Mouse (Mus musculus) cerebellum, postnatal 4 days (tissue): Measurements from ENCODE around the gene Them4.
"Not testable (repeated sequence)": the region's sequence is repeated elsewhere in the genome, so short reads cannot be mapped to it uniquely, and the experiment has no call there.

Experiments used
- DNase-seq, 2 experiments: peaks; one replicate each; pipeline ENCODE4 v3.0.0; 2022; ENCODE audit warnings: low spot score in 2 of 2, mixed read lengths in 1 of 2

Them4 gene

GRCm38 (mm10) chr3:94309633-94310363 lies at the start of gene Them4:
Gene Them4, plus strand, starts transcription at chr3:94310089.
- DNase-seq: peak; percentile 76 to 85

DNA sequence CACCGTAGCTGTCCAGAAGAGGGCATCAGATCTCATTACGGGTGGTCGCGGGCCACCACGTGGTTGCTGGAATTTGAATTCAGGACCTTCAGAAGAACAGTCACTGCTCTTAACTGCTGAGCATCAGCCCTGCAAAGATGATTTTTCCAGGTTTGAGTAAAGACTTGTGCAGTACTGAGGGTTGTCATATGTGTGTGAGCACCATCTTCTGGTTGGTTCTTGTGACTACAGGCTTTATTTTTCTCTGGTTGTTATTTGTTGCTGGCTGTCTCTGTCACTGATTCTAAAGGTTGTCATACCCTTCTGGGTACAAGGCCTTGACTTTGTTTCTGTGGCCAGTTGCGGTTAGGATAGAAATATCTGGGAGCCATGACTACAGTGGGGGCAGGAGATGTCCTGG lies 49.3 kb upstream of the Them4 start:
- no peak for DNase-seq

GRCm38 (mm10) chr3:94263736-94264135 lies 46.2 kb upstream of the Them4 start, which contains the start of gene Gm4778:
Gene Gm4778, plus strand, starts transcription at chr3:94264036.
- not testable (repeated sequence) for DNase-seq

GRCm38 (mm10) chr3:94275991-94276390 lies 33.9 kb upstream of the Them4 start:
- DNase-seq: no peak

- no peak for DNase-seq
These were observed 4.4 kb upstream of the Them4 start for GRCm38 (mm10) chr3:94305457-94305856.

GRCm38 (mm10) chr3:94306975-94307374 lies 2.9 kb upstream of the Them4 start:
- DNase-seq: no peak

DNA sequence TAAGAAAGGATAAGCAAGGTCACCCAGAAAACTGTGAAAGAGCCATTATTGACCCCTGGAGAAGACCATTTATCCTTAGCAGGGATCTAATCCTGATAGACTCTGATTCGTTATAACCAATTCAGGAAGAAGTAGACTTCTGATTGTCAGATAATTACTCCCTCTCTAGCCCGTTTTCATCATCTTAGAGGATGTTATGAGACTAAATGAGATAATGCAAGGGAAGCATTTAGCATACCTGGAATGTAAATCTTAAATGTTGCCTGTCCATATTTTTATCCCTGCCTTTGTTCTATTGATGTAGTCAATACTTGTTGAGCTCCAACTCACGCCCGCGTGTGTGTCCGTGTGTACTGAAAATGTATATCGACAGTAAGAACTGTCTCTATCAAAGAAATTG lies 602 bp downstream of the Them4 start:
- DNase-seq: no peak

DNA sequence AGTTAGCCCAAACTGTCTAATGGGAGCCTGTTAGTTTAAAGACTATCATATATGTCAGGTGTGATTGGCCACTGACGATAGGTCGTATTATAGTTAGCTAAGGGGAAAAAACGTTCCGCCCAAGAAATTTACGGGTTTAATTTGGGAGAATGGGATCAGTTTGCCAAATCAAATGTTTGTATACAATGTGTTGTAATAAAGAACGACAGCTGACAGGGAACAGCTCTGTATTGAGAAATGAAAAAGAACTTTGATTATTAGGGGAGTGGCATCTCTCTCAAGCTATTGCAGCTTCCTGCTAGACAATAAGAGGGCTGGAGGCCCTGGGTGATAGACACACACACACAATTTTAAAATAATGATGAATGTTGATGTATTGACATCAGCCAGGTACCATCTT lies 1.0 kb downstream of the Them4 start:
- DNase-seq: no peak

DNA sequence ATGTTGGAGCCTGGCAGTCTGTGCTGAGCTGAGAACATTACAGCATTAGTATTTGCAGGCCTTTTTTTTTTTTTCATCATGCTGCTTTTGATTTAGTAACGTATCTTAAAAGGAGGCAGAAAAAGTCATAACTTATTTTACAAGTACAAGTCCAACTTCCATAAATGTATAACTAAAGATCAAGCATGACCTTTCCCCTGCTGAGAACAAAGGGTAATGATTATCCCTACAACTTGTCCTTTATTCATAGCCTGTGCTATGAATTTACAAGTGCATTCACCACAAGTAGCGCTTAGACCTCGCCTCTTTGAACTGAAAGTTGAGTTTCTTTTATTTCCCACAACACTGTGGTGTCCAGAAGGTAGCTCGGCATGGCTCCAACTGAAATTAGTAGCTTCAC lies 1.5 kb downstream of the Them4 start:
- no peak for DNase-seq

DNA sequence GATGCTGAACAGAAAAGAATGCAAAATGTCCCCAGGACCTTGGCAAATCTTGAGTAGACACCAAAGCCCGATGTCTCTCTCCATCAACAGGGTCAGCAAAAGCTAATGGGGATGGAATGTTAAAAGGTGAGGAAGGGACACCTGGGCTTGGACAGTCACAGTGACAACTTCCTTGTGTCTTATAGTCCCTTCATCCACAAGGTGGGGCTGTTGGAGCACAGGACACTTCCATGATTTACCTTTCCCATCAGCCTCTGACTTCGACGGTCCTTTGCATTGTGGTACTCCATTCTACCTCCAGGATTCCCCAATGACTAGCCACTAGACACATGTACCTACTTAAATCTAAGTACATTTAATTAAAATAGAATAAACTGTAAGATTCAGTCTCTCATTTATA lies 18.8 kb downstream of the Them4 start:
- no peak for DNase-seq

GRCm38 (mm10) chr3:94334442-94334841 lies 24.6 kb downstream of the Them4 start:
- DNase-seq: no peak

GRCm38 (mm10) chr3:94338522-94338921 lies 28.6 kb downstream of the Them4 start:
- no peak for DNase-seq

DNA sequence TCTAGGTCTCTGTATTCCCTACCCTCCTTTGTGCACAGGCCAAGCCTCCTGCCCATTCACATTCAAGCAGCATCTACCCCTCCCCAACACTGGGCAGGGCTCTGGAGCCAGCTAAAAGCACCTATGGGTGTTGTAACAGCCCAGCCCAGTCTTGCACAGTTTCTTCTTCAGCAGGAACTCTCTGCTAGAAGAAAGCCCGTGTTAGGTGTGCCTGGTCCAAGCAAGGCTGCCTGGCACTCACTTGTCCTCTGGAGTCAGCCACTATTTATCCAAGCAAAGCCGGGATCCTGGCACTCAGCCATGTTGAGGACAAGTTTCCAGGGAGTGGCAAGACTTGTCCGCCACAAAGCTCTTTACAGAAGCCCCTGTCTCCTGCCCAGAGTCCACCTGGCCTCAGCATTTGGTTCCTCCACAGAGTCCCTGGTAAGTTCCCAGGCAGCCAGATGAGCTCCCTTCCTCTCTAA lies 32.1 kb downstream of the Them4 start, which contains the start of gene Them5:
Them5 (plus strand) TSS at position 141 of the 464 bp plus-strand sequence.
- DNase-seq: peak in 1 of 2 experiments; percentile 57

- DNase-seq: no peak
These were observed 32.7 kb downstream of the Them4 start for GRCm38 (mm10) chr3:94342552-94342951.

DNA sequence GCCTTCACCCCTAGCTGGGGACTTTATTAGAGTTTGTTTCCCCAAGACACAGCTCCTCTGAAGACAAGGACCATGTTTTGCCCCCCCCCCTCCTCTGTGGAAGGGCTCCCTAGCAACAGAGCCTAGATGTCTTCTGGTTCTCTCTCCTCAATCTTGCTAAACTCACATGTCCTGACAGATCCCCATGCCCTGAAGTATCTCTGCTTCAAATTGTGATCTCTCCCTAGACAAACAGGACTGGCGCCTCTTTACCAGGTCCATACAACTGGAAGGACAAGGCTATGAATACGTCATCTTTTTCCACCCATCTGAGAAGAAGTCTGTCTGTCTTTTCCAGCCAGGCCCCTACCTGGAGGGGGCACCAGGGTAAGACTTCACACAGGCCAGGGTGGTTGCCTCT lies 34.3 kb downstream of the Them4 start:
- DNase-seq: no peak

GRCm38 (mm10) chr3:94344897-94345296 lies 35.0 kb downstream of the Them4 start:
- no peak for DNase-seq

GRCm38 (mm10) chr3:94348146-94348545 lies 38.3 kb downstream of the Them4 start:
- no peak for DNase-seq

DNA sequence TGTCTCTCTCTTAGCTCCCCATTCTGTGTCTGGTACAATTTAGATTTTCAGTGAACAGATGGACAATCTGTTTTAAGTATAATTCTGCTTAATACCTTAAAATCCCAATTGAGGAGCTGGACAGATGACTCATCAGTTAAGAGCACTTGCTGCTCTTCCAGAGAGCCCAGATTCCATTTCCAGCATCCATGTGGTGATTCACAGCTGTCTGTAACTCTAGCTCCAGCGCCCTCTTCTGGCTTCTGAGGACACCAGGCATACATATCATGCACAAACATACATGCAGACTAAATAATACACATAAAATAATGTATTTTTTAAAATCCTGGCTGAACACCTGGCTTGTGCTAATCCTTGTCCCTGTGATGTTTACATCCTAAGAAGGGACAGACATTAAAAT lies 50.9 kb downstream of the Them4 start:
- no peak for DNase-seq

- DNase-seq: no peak
These were observed 52.2 kb downstream of the Them4 start, which contains the start of gene C2cd4d for GRCm38 (mm10) chr3:94362138-94362537. Gene C2cd4d, plus strand, starts transcription at chr3:94362438.

GRCm38 (mm10) chr3:94363291-94364153 lies 53.6 kb downstream of the Them4 start:
- DNase-seq: peak in 1 of 2 experiments; percentile 59

GRCm38 (mm10) chr3:94364154-94364526 lies 54.3 kb downstream of the Them4 start:
- DNase-seq: peak in 1 of 2 experiments; percentile 47

GRCm38 (mm10) chr3:94366761-94367160 lies 56.9 kb downstream of the Them4 start:
- DNase-seq: peak; percentile 64 to 87

DNA sequence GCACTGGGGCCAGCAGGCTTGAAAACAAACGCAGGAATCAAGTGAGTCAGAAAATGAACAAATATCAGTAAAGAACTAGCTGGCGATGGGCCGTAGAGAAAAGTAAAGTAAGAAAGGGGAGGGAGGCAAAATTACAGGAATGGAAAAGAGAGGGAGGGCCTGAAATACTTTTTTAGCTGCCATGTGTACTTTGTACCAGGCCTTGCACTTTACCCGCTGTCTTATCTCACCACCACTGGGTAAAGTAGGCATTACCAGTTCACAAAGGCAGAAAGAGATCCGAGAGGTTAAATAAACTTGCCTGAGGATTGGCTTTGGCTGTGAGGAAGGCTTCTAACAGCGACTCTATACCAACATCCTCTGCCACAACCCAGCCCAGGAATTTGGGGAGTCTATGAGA lies 57.6 kb downstream of the Them4 start:
- no peak for DNase-seq
